Mouse (Mus musculus): ENCODE measurements at regions not wholly inside any gene's neighbourhood (a gene's known extent, or its start where the extent isn't known, plus 50 kb on each side); places are given as distances from the start of the nearest gene placed in this dataset.
A peak's percentile ranks its signal among the peaks of the same experiment; 100 is the strongest.

DNA sequence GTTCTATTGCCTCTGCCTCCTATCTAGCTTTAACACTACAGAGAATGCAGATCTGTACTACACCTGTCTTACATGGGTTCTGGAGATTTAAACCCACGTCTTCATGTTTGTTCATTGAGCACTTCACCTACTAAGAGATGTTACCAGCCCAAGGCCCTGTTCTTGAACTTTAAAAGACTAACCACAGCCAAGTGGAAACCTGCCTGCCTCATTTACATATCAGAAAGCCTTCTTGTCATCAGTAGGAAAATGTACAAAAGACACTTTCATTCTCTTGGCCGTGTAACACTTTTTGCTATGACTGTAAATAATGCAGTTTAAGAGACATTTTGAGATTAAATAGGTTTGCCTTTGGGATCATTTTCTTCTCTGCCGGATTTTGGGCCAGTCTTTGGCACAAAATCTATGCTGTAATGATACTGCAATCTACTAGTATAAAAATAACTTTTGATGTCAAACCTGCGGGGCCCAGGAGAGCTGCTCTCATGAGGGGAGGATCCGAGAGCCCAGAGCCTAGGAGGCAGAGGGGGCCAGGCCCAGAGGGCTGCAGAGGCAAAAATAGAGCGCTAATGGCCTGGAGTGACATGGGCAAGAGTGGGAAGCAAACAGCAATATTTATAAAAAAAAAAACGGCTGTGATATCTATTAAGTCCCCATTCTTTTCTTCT, 318.4 kb upstream of the Myo3a start:
- DNase-seq (ENCODE audit: low read depth, low spot score): peak; percentile 28

DNA sequence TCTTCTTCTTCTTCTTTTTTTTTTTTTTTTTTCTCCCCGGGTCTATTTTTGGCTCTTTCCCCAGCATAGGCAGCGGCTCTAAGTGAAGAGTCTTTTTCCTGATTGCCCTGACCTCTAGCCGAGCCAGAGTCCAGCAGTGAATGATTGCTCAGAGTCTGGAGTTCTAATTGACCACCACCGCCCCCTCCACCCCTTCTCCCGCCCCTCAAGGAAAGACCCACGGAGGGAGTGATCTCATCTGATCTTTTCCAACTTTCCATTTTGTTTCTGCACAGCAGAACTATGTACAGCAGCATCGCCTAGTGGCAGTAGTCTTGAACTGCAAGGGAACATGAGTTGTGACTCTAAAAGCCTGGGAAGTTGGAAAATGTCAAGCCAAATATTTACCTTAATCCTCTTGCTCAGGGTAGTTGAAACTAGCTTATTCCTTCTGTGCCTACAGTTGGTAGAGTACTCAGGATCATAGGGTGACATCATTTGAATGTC, 317.8 kb upstream of the Myo3a start:
- peak; percentile 94 for DNase-seq (ENCODE audit: low read depth, low spot score)

- peak; percentile 96 for DNase-seq (ENCODE audit: low read depth, low spot score)
These were observed 309.3 kb upstream of the Myo3a start for GRCm38 (mm10) chr2:21917804-21918690.

GRCm38 (mm10) chr2:21919091-21919490, 308.2 kb upstream of the Myo3a start:
- peak; percentile 74 for DNase-seq (ENCODE audit: low read depth, low spot score)

DNA sequence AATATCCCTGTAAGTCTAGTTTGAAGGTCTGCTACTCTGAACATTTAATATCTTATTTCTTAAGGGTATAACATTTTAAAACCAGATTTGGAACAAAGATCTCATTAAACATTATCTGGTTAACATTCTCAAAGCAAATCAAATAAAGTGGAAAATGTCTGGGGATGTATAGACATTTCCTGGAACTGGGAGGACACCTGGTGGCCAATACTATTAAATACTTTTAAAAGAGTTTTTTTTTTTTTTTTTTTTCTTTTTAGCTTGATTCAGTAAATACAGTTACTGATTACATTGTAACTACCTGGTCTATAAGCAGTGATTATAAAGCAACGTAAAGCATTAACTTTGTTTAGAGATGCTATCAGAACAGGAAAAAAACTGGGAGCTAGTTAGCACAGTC, 299.6 kb upstream of the Myo3a start:
- peak; percentile 55 for DNase-seq (ENCODE audit: low read depth, low spot score)

DNA sequence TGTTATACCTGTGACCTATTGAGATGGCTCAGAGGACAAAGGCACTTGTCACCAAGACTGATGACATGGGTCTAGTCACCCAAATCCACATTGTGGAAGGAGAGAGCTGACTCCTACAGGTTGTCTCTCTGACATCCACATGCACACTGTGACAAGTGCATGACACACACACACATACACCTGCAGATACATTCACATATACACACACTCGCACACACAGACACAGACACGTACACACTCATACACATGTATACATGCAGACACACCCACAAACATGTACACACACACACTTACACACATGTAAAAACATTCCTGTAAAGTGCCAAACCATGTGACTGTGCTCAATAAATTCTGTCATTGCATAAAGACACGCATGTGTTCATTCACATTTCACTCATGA, 287.3 kb upstream of the Myo3a start:
- DNase-seq (ENCODE audit: low read depth, low spot score): no peak

DNA sequence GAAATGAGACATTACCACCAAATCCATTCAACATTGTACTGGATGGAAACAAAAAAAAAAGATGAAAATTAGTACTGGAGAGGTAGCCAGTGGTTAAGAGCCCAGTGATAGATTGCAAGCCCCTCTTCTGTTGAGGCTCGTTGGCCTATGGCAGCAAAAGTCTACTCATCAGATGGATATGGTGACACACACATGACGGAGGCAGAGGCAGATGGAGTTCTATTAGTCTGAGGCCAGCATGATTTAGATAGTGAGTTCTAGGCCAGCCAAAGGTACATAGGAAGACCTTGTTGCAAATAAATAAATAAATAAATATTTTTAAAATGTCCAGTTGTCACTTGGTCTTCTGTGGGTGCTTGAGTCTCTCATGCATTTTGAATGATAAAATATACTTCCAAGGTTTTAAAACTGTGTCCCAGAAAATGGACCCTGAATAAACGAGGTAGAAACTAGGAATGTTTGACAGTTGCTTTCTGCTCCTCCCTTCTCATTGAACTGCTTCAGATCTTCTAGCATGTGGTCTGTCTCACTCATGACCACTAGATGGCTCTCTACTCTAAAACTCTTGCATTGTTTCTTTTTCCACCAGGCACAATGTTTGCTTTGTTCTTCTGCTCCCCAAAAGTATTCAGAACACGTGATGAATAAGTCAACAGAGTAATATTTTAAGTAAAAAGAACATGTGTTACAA, 286.4 kb upstream of the Myo3a start:
- peak; percentile 77 for DNase-seq (ENCODE audit: low read depth, low spot score)

GRCm38 (mm10) chr2:21941488-21942000, 285.8 kb upstream of the Myo3a start:
- DNase-seq (ENCODE audit: low read depth, low spot score): no peak

DNA sequence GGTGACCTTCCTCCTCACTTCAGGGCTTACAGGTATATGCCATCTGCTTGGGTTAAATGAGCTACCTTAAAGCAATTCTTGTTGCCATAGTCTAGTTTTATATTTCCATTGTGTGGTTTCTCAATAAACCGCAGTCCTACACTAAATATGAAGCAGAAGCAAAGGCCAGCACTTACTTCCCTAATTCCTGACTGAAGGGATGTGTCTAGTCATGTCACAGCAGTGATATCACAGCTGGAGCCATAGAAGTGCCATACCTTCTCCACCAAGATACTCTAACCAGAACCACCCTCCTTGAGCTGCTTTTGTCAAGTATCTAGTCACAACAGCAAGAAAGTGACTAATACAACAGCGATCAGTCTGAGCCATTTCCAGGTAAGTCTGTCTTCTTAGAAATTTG, 283.6 kb upstream of the Myo3a start:
- DNase-seq (ENCODE audit: low read depth, low spot score): no peak

- DNase-seq (ENCODE audit: low read depth, low spot score): no peak
These were observed 280.8 kb upstream of the Myo3a start for GRCm38 (mm10) chr2:21946484-21946883.

GRCm38 (mm10) chr2:21951279-21951678, 276.0 kb upstream of the Myo3a start:
- DNase-seq (ENCODE audit: low read depth, low spot score): peak; percentile 86

- DNase-seq (ENCODE audit: low read depth, low spot score): peak; percentile 36
These were observed 271.0 kb upstream of the Myo3a start for GRCm38 (mm10) chr2:21956112-21956963.

GRCm38 (mm10) chr2:21958365-21958764, 268.9 kb upstream of the Myo3a start:
- peak; percentile 88 for DNase-seq (ENCODE audit: low read depth, low spot score)

DNA sequence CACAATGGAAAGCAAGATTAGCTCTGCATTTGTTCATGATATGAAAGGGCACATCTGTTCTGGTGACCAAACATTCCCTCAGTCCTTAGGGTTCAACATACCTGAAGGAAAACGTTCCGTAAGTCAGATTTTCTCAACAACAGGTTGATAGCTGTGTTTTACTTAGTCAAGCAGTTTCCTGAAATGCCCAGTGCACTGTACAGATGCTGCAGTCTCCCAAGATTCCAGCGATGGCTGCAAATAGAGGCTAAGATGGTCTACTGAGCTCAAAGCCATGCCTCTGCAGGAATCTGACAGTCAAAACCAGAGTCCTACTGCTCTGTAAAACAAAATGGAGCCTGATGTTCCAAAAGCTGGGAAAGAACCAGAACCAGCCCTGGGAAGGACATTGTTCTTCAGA, 268.5 kb upstream of the Myo3a start:
- DNase-seq (ENCODE audit: low read depth, low spot score): peak; percentile 20

DNA sequence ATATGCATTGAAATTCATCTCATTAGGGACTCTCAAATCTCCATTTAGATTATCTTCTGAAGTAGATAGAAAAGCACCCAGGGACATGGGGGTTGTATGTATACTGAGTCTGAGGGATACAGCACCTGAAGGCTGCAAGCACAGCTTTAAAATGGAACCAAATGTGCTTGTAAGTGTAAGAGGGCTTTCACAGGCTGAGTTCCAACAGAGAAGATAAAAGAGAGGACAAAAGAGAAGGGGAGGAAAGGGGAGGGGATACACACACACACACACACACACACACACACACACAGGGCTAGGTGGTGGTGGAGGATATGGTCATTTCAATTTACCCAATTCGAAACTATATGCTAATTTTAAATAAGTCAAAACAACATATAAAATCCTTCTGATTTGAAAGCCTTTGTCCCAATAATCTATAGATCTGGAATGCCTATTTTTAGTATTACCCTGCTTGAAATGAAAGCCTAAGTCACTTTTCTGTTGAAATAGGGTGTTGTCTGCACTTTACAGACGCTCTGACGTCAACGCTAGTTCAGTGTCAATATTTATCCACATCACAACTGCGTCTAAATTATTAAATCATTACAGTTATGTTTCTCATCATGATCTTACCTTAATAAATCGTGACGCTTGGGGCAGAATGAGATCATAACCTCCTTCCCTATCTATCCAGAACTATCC, 263.8 kb upstream of the Myo3a start:
- DNase-seq (ENCODE audit: low read depth, low spot score): no peak

DNA sequence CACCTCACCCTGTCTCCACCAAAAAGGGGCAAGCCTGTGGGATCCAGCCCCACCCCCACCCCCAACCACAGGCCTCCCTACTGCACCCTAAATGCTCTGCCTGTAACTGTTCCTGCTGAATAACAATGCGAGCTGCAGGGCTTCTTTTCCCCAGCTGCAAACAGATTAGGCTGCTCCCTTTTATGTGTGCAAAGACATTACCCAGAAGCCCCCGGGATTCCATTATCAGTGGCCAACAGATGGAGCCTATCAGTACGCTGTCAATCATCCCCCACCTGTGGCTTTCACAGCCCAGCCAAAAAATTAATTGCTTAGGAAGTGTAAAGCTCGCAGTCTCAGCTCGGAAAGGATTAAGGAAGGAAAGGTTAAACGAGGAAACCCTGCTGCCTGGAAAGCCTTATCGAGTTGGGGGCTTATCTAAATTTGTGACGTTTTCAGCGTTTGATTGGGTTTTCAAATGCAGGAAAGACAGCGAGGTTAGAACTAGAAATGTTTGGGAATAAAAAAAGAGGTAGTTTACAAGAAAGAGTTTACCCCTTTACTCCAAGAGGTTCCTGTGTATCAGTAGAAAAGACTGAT, 263.2 kb upstream of the Myo3a start:
- peak; percentile 58 for DNase-seq (ENCODE audit: low read depth, low spot score)

DNA sequence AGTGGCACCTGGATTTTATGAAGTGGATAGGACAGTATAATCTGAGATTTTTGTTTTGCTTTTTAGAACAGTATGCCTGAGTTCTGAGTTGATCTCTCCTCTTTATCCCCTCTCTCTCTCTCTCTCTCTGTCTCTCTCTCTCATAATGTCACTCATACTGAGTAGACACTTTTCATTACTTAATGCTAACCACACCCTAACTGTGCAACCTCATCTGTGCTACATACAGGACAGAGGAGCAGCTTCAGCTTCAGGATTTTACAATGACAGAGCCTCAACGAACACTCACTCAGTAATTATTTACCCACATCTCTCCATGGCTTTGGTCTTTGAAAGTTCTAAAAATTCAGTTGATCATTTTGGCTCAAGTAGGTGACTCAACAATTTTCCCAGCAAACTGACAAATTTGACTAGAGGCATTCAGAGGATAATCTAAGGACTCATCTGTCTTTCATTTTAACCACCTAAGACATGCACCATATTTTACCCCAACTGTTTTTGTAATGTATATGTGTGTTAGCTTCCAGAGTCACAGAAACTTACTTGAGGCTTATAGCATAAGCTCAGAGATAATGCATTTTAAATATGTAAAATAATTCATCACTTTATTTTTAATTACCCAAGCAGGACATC, 256.4 kb upstream of the Myo3a start:
- DNase-seq (ENCODE audit: low read depth, low spot score): no peak

DNA sequence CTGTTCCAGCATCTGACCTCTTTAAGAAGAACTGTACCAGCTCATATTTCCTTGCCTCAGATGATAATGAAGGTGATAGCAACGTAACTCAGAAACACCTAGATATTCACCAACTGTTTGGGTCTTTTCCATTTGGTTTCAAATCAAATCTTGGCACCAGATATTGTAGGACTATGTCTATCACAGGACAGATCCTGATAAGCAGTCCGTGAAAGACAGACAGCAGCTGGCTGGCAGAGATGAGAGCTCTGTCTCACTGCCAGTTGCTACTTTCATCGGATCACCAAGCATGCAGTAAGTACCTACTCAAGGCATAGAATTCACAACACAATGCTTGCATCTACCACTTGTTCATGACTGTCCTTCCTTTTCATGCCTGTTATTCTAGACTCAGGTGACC, 252.7 kb upstream of the Myo3a start:
- no peak for DNase-seq (ENCODE audit: low read depth, low spot score)

GRCm38 (mm10) chr2:21975547-21975946, 251.8 kb upstream of the Myo3a start:
- no peak for DNase-seq (ENCODE audit: low read depth, low spot score)

GRCm38 (mm10) chr2:21976337-21976736, 251.0 kb upstream of the Myo3a start:
- DNase-seq (ENCODE audit: low read depth, low spot score): no peak

Data from brain, adult 2 months (tissue).